Mouse (Mus musculus): ENCODE data around the gene Ebf4. TPM values are rescaled to one million over a fixed set of nuclear protein-coding genes. Genes with fewer than 3 reads are reported as not detected.

Ebf4 gene
- 1.6 TPM in 2 replicates for polyA plus RNA-seq (2015; fragmentation: Nextera tagmentation; extraction: Ambion mirVana)

- ATAC-seq (ENCODE audit: borderline replicate concordance, extremely low read depth, low FRiP score, low TSS enrichment) = peak; percentile 86
- Histone ChIP-seq H3K4me3 (peak within 1 kb of the TSS; percentile 74), H3K4me2 (peak within 1 kb of the TSS; percentile 81), H3K4me1 (peaks cover 12% of the 10 kb centered on the region), H3K9me3 (no peaks in the 10 kb centered on the region), H3K36me3 (no peaks in the 10 kb centered on the region), H3K27ac (no peak within 1 kb of the TSS; the same call in 1 of the 2 replicates), H3K27me3 (peaks cover 37% of the 10 kb centered on the region), H3K9ac (peak within 1 kb of the TSS; percentile 54)
- WGBS = 0% methylated on average over 23 of the region's 39 CpGs
Observed at GRCm38 (mm10) chr2:130294936-130295277, at the start of gene Ebf4. Gene Ebf4, plus strand, starts transcription at chr2:130295169.

GRCm38 (mm10) chr2:130246912-130247311 lies 48.1 kb upstream of the Ebf4 start:
- Histone ChIP-seq H3K4me2 (no peak overlapping the region), H3K36me3 (no peaks in the 10 kb centered on the region), H3K9ac (no peak overlapping the region), H3K27me3 (no peaks in the 10 kb centered on the region), H3K27ac (no peak overlapping the region), H3K4me1 (no peaks in the 10 kb centered on the region), H3K9me3 (no peaks in the 10 kb centered on the region), H3K4me3 (no peak overlapping the region)
- 47% methylated on average over 9 of the region's 9 CpGs for WGBS
- no peak for ATAC-seq (ENCODE audit: borderline replicate concordance, extremely low read depth, low FRiP score, low TSS enrichment)

GRCm38 (mm10) chr2:130248226-130248625 lies 46.7 kb upstream of the Ebf4 start:
- ATAC-seq (ENCODE audit: borderline replicate concordance, extremely low read depth, low FRiP score, low TSS enrichment) = no peak
- Histone ChIP-seq H3K4me1 (no peaks in the 10 kb centered on the region), H3K9ac (no peak overlapping the region), H3K36me3 (no peaks in the 10 kb centered on the region), H3K9me3 (no peaks in the 10 kb centered on the region), H3K4me2 (no peak overlapping the region), H3K27me3 (no peaks in the 10 kb centered on the region), H3K27ac (no peak overlapping the region), H3K4me3 (no peak overlapping the region)
- 63% methylated on average over 7 of the region's 7 CpGs for WGBS

GRCm38 (mm10) chr2:130256762-130257161 lies 38.2 kb upstream of the Ebf4 start:
- Histone ChIP-seq H3K4me3 (no peak overlapping the region), H3K4me1 (no peaks in the 10 kb centered on the region), H3K27me3 (no peaks in the 10 kb centered on the region), H3K9ac (no peak overlapping the region), H3K4me2 (no peak overlapping the region), H3K36me3 (no peaks in the 10 kb centered on the region), H3K27ac (no peak overlapping the region), H3K9me3 (no peaks in the 10 kb centered on the region)
- 59% methylated on average over 4 of the region's 4 CpGs for WGBS
- ATAC-seq (ENCODE audit: borderline replicate concordance, extremely low read depth, low FRiP score, low TSS enrichment) = no peak

GRCm38 (mm10) chr2:130260822-130261221 lies 34.1 kb upstream of the Ebf4 start:
- Histone ChIP-seq H3K27me3 (no peaks in the 10 kb centered on the region), H3K4me1 (no peaks in the 10 kb centered on the region), H3K9ac (no peak overlapping the region), H3K4me2 (no peak overlapping the region), H3K36me3 (no peaks in the 10 kb centered on the region), H3K9me3 (no peaks in the 10 kb centered on the region), H3K4me3 (no peak overlapping the region), H3K27ac (no peak overlapping the region)
- ATAC-seq (ENCODE audit: borderline replicate concordance, extremely low read depth, low FRiP score, low TSS enrichment) = no peak
- 71% methylated on average over 4 of the region's 4 CpGs for WGBS

GRCm38 (mm10) chr2:130261914-130262313 lies 33.1 kb upstream of the Ebf4 start:
- Histone ChIP-seq H3K4me3 (no peak overlapping the region), H3K27ac (no peak overlapping the region), H3K9ac (no peak overlapping the region), H3K9me3 (no peaks in the 10 kb centered on the region), H3K4me1 (no peaks in the 10 kb centered on the region), H3K27me3 (no peaks in the 10 kb centered on the region), H3K36me3 (no peaks in the 10 kb centered on the region), H3K4me2 (no peak overlapping the region)
- 74% methylated on average over 2 of the region's 2 CpGs for WGBS
- no peak for ATAC-seq (ENCODE audit: borderline replicate concordance, extremely low read depth, low FRiP score, low TSS enrichment)

GRCm38 (mm10) chr2:130262398-130262797 lies 32.6 kb upstream of the Ebf4 start:
- Histone ChIP-seq H3K27ac (no peak overlapping the region), H3K27me3 (no peaks in the 10 kb centered on the region), H3K36me3 (no peaks in the 10 kb centered on the region), H3K9me3 (no peaks in the 10 kb centered on the region), H3K4me3 (no peak overlapping the region), H3K4me1 (no peaks in the 10 kb centered on the region), H3K9ac (no peak overlapping the region), H3K4me2 (no peak overlapping the region)
- no peak for ATAC-seq (ENCODE audit: borderline replicate concordance, extremely low read depth, low FRiP score, low TSS enrichment)
- 35% methylated on average over 2 of the region's 2 CpGs for WGBS

- Histone ChIP-seq H3K27ac (no peak overlapping the region), H3K27me3 (no peaks in the 10 kb centered on the region), H3K4me1 (no peaks in the 10 kb centered on the region), H3K4me3 (no peak overlapping the region), H3K4me2 (no peak overlapping the region), H3K9ac (no peak overlapping the region), H3K36me3 (no peaks in the 10 kb centered on the region), H3K9me3 (no peaks in the 10 kb centered on the region)
- no peak for ATAC-seq (ENCODE audit: borderline replicate concordance, extremely low read depth, low FRiP score, low TSS enrichment)
- 88% methylated on average over 1 of the region's 1 CpGs for WGBS
Observed at GRCm38 (mm10) chr2:130265520-130265919, 29.4 kb upstream of the Ebf4 start.

GRCm38 (mm10) chr2:130268074-130268473 lies 26.9 kb upstream of the Ebf4 start:
- no peak for ATAC-seq (ENCODE audit: borderline replicate concordance, extremely low read depth, low FRiP score, low TSS enrichment)
- no peak overlapping the region for H3K9ac ChIP-seq
- no peaks in the 10 kb centered on the region for H3K27me3 ChIP-seq
- no peaks in the 10 kb centered on the region for H3K36me3 ChIP-seq
- no peaks in the 10 kb centered on the region for H3K9me3 ChIP-seq
- H3K4me3 ChIP-seq = no peak overlapping the region
- 59% methylated on average over 7 of the region's 7 CpGs for WGBS
- H3K4me2 ChIP-seq = no peak overlapping the region
- no peak overlapping the region for H3K27ac ChIP-seq
- no peaks in the 10 kb centered on the region for H3K4me1 ChIP-seq

GRCm38 (mm10) chr2:130273732-130274131 lies 21.2 kb upstream of the Ebf4 start:
- Histone ChIP-seq H3K4me3 (peak overlapping the region; percentile 92), H3K9me3 (no peaks in the 10 kb centered on the region), H3K4me1 (peaks cover 26% of the 10 kb centered on the region), H3K27ac (peak overlapping the region; percentile 60), H3K9ac (peak overlapping the region; percentile 64), H3K4me2 (peak overlapping the region; percentile 73), H3K27me3 (no peaks in the 10 kb centered on the region), H3K36me3 (peaks cover 34% of the 10 kb centered on the region)
- WGBS = 1% methylated on average over 14 of the region's 14 CpGs
- ATAC-seq (ENCODE audit: borderline replicate concordance, extremely low read depth, low FRiP score, low TSS enrichment) = peak; percentile 19; the same call in 1 of the 2 replicates

GRCm38 (mm10) chr2:130274149-130274861 lies 20.7 kb upstream of the Ebf4 start, which contains the start of gene Nop56:
Gene Nop56, plus strand, starts transcription at chr2:130274430.
- H3K4me1 ChIP-seq = peaks cover 26% of the 10 kb centered on the region
- WGBS = under 1% methylated on average over 68 of the region's 68 CpGs
- H3K9me3 ChIP-seq = no peaks in the 10 kb centered on the region
- peak within 1 kb of the TSS; percentile 92 for H3K9ac ChIP-seq
- H3K4me3 ChIP-seq = peak within 1 kb of the TSS; percentile 92
- peaks cover 36% of the 10 kb centered on the region for H3K36me3 ChIP-seq
- ATAC-seq (ENCODE audit: borderline replicate concordance, extremely low read depth, low FRiP score, low TSS enrichment) = peak; percentile 98
- peak within 1 kb of the TSS; percentile 73 for H3K4me2 ChIP-seq
- no peaks in the 10 kb centered on the region for H3K27me3 ChIP-seq
- peak within 1 kb of the TSS; percentile 89 for H3K27ac ChIP-seq

- H3K27me3 ChIP-seq = no peaks in the 10 kb centered on the region
- peaks cover 26% of the 10 kb centered on the region for H3K4me1 ChIP-seq
- H3K27ac ChIP-seq = peak overlapping the region; percentile 89
- peak overlapping the region; percentile 92 for H3K9ac ChIP-seq
- peaks cover 42% of the 10 kb centered on the region for H3K36me3 ChIP-seq
- peak overlapping the region; percentile 92 for H3K4me3 ChIP-seq
- H3K4me2 ChIP-seq = peak overlapping the region; percentile 73
- ATAC-seq (ENCODE audit: borderline replicate concordance, extremely low read depth, low FRiP score, low TSS enrichment) = no peak
- under 1% methylated on average over 10 of the region's 10 CpGs for WGBS
- no peaks in the 10 kb centered on the region for H3K9me3 ChIP-seq
Observed at GRCm38 (mm10) chr2:130274862-130275261, 20.1 kb upstream of the Ebf4 start.
